Mouse (Mus musculus) kidney, adult 2 months (tissue): ENCODE results near the gene Gm813.

Experiments used
- CTCF ChIP-seq: fragments of 200-500 bp; conservative IDR thresholded peaks from 2 replicates; pipeline ENCODE4 v1.5.1; 2011; ENCODE audit warnings: low read depth, mild to moderate bottlenecking, control low read depth, low read length, moderate library complexity, mixed read lengths; ENCODE audit not compliant: insufficient read depth, insufficient read length
- POLR2A ChIP-seq: fragments of 200-500 bp; IDR thresholded peaks from one replicate; pipeline ENCODE4 v1.6.1; 2011; ENCODE audit warnings: low read depth, low read length, control low read depth

GRCm38 (mm10) chr16:58662287-58662791 lies 45.6 kb upstream of the Gm813 start:
- TF ChIP-seq POLR2A (no peak), CTCF (no peak)
